8 mouse cellular contexts compared by ENCODE assay signal in genomic region chr10:82860929-82861315, GRCm38 (mm10). TPM values are rescaled to one million over a fixed set of nuclear protein-coding genes. Genes with fewer than 3 reads are reported as not detected.
A peak's percentile ranks its signal among the peaks of the same experiment; 100 is the strongest.
DNase-seq lines count a peak whose midpoint lies in the region; ATAC-seq and TF ChIP-seq lines count a peak whose summit lies in the region.

No protein-coding gene starts in this region.

- peak overlapping the region; percentile 85 for H3K9ac ChIP-seq in forebrain, embryonic 13.5 days
- H3K9ac ChIP-seq in liver, embryonic 14.5 days (replicated peaks), result peak overlapping the region; percentile 95

- 2% methylated on average over 8 of the region's 8 CpGs for WGBS in forebrain, embryonic 13.5 days
- whole genome bisulfite sequencing in liver, embryonic 14.5 days (ENCODE audit: insufficient replicate concordance), result 11% methylated on average over 8 of the region's 8 CpGs

- H3K36me3 ChIP-seq in forebrain, embryonic 13.5 days (ENCODE audit: poor library complexity, severe bottlenecking), result peaks cover 22% of the 10 kb centered on the region
- peaks cover 15% of the 10 kb centered on the region for H3K36me3 ChIP-seq in liver, embryonic 14.5 days (replicated peaks; ENCODE audit: control insufficient read depth, insufficient read depth, low read depth)

- no peaks in the 10 kb centered on the region for H3K27me3 ChIP-seq in forebrain, embryonic 13.5 days
- no peaks in the 10 kb centered on the region for H3K27me3 ChIP-seq in liver, embryonic 14.5 days (ENCODE audit: control insufficient read depth, insufficient read depth, low read length)

- H3K9me3 ChIP-seq in forebrain, embryonic 13.5 days (replicated peaks), result no peaks in the 10 kb centered on the region
- H3K9me3 ChIP-seq in liver, embryonic 14.5 days (ENCODE audit: control insufficient read depth, low read length), result no peaks in the 10 kb centered on the region

- DNase-seq in embryo, embryonic 9.5 days (ENCODE audit: extremely low spot score), result peak; percentile 44
- DNase-seq in embryo, embryonic 10 days (ENCODE audit: low spot score), result no peak
- peak; percentile 42 for DNase-seq in 416B (ENCODE audit: low read depth)
- DNase-seq in liver, embryonic 14.5 days (ENCODE audit: low read depth in 3 of 3, low spot score in 3 of 3), result no peak
- DNase-seq in gastrocnemius, postnatal 10 days, result no peak
- no peak for DNase-seq in frontal cortex, adult 2 months (ENCODE audit: extremely low spot score in 1 of 2, low spot score in 1 of 2)
- no peak for DNase-seq in layer of hippocampus, postnatal 10 days (ENCODE audit: low spot score in 2 of 2)

- H3K4me2 ChIP-seq in forebrain, embryonic 13.5 days, result peak overlapping the region; percentile 80
- H3K4me2 ChIP-seq in liver, embryonic 14.5 days (ENCODE audit: low read depth), result peak overlapping the region; percentile 87

- H3K4me3 ChIP-seq in forebrain, embryonic 13.5 days, result peak overlapping the region; percentile 81
- peak overlapping the region; percentile 71 to 87 for H3K4me3 ChIP-seq in liver, embryonic 14.5 days (ENCODE audit: insufficient read depth in 1 of 2, low read depth in 2 of 2, low read length in 2 of 2)

- TF ChIP-seq EP300 in liver, embryonic 14.5 days (IDR thresholded peaks at IDR 0.05; ENCODE audit: low read depth), result no peak

- H3K27ac ChIP-seq in forebrain, embryonic 13.5 days, result peak overlapping the region; percentile 89
- peak overlapping the region; percentile 86 for H3K27ac ChIP-seq in liver, embryonic 14.5 days

- peaks cover 38% of the 10 kb centered on the region for H3K4me1 ChIP-seq in forebrain, embryonic 13.5 days
- H3K4me1 ChIP-seq in liver, embryonic 14.5 days (replicated peaks; ENCODE audit: control insufficient read depth in 2 of 2, insufficient read depth in 2 of 2, low read length in 1 of 2), result peaks cover 5 to 19% of the 10 kb centered on the region in 2 experiments

- ATAC-seq in forebrain, embryonic 13.5 days, result no peak
- ATAC-seq in liver, embryonic 14.5 days (ENCODE audit: insufficient read depth), result no peak

- TF ChIP-seq CTCF in liver, embryonic 14.5 days (IDR thresholded peaks at IDR 0.05; ENCODE audit: low read depth), result no peak

RNA-seq across cellular contexts. Expression of gene Eid3, which starts 5.5 kb away (rescaled TPM):
- polyA plus RNA-seq in forebrain, embryonic 13.5 days (2015; fragmentation: Nextera tagmentation; extraction: Ambion mirVana), result 0.46 and 0.62 TPM in 2 replicates
- 0.17 and 0.33 TPM in 2 replicates for polyA plus RNA-seq in liver, embryonic 14.5 days (2012; rRNA removed)
- polyA plus RNA-seq in liver, embryonic 14.5 days (2014; fragmentation: Nextera tagmentation; extraction: Ambion mirVana), result 0.10 TPM in 1 of 2 replicates, not detected in the other
- 1 to 10 TPM in 1 of 2 experiments, under 1 TPM in 1; 0.78 to 2.3 TPM for total RNA-seq in gastrocnemius, postnatal 10 days (2021)
- polyA plus RNA-seq in frontal cortex, adult 2 months (2012; rRNA removed), result 0.42 and 0.69 TPM in 2 replicates
- total RNA-seq in layer of hippocampus, postnatal 10 days (2021), result 1 to 10 TPM; 2.7 to 4.0 TPM

RNA-seq across cellular contexts. Expression of gene Txnrd1, which starts 27.2 kb away (rescaled TPM):
- polyA plus RNA-seq in forebrain, embryonic 13.5 days (2015; fragmentation: Nextera tagmentation; extraction: Ambion mirVana), result 154 and 158 TPM in 2 replicates
- polyA plus RNA-seq in liver, embryonic 14.5 days (2012; rRNA removed), result 23.5 and 33.6 TPM in 2 replicates
- 44.6 and 53.1 TPM in 2 replicates for polyA plus RNA-seq in liver, embryonic 14.5 days (2014; fragmentation: Nextera tagmentation; extraction: Ambion mirVana)
- total RNA-seq in gastrocnemius, postnatal 10 days (2021), result 10 to 100 TPM; 30.6 to 35.2 TPM
- polyA plus RNA-seq in frontal cortex, adult 2 months (2012; rRNA removed), result 47.5 and 51.4 TPM in 2 replicates
- 10 to 100 TPM; 74.1 to 77.4 TPM for total RNA-seq in layer of hippocampus, postnatal 10 days (2021)

Comparison
In these comparisons a context has a peak if more than half of its experiments do, and no peak if none do; other contexts are left out.
1. DNase-seq: peak in embryo, embryonic 9.5 days (single experiment) and 416B (single experiment); none in embryo, embryonic 10 days (single experiment), liver, embryonic 14.5 days (0 of 3), gastrocnemius, postnatal 10 days (single experiment), frontal cortex, adult 2 months (0 of 2) and layer of hippocampus, postnatal 10 days (0 of 2).